Mouse (Mus musculus) Muller cell, postnatal 12 days (primary cell): ENCODE data around the gene Ergic2.
"Not testable (repeated sequence)": the region's sequence is repeated elsewhere in the genome, so short reads cannot be mapped to it uniquely, and the experiment has no call there.

ENCODE experiments used
- DNase-seq: peaks from one replicate; pipeline ENCODE4 v3.0.0-alpha.2; 2015; ENCODE audit errors: inconsistent ontology term

The Ergic2 gene

GRCm38 (mm10) chr6:148211391-148211876, 740 bp downstream of the Ergic2 start:
- DNase-seq, result no peak

- DNase-seq, result no peak
Measured at GRCm38 (mm10) chr6:148207522-148207921, 4.7 kb downstream of the Ergic2 start.

- DNase-seq, result no peak
Measured at GRCm38 (mm10) chr6:148205134-148205533, 7.0 kb downstream of the Ergic2 start.

- no peak for DNase-seq
Measured at GRCm38 (mm10) chr6:148199729-148200128, 12.4 kb downstream of the Ergic2 start.

GRCm38 (mm10) chr6:148199177-148199576, 13.0 kb downstream of the Ergic2 start:
- DNase-seq, result no peak

- DNase-seq, result no peak
Measured at GRCm38 (mm10) chr6:148193972-148194701, 18.0 kb downstream of the Ergic2 start.

GRCm38 (mm10) chr6:148185694-148186093, 26.5 kb downstream of the Ergic2 start:
- DNase-seq, result no peak

- DNase-seq, result no peak
Measured at GRCm38 (mm10) chr6:148172904-148173303, 39.3 kb downstream of the Ergic2 start.

- not testable (repeated sequence) for DNase-seq
Measured at GRCm38 (mm10) chr6:148152305-148152704, 59.9 kb downstream of the Ergic2 start.

- DNase-seq, result no peak
Measured at GRCm38 (mm10) chr6:148142421-148142820, 69.8 kb downstream of the Ergic2 start.

GRCm38 (mm10) chr6:148141874-148142273, 70.3 kb downstream of the Ergic2 start:
- no peak for DNase-seq

GRCm38 (mm10) chr6:148139288-148139995, 72.7 kb downstream of the Ergic2 start:
- DNase-seq, result no peak

- DNase-seq, result peak; percentile 54
Measured at GRCm38 (mm10) chr6:148135769-148136382, 76.3 kb downstream of the Ergic2 start.

- DNase-seq, result no peak
Measured at GRCm38 (mm10) chr6:148133536-148133935, 78.6 kb downstream of the Ergic2 start.

- DNase-seq, result no peak
Measured at GRCm38 (mm10) chr6:148132314-148132713, 79.9 kb downstream of the Ergic2 start.
